In genomic region chr13:119185567-119186143, GRCm38 (mm10) we compare ENCODE assay signal across 19 mouse cellular contexts.
DNase-seq lines count a peak whose midpoint lies in the region; ATAC-seq and TF ChIP-seq lines count a peak whose summit lies in the region.
"Had no signal": no experiment of that assay in that cellular context is flagged by ENCODE, and none has a peak within 500 bp of the region (broad histone marks: within the 10 kb centered on the region; RNA-seq: fewer than 3 reads in every experiment).

No protein-coding gene starts in this region.

- no peak overlapping the region for H3K4me3 ChIP-seq in forebrain, embryonic 12.5 days (replicated peaks)
- no peak overlapping the region for H3K4me3 ChIP-seq in forebrain, embryonic 10.5 days
- H3K4me3 ChIP-seq in kidney, postnatal 0 days (replicated peaks; ENCODE audit: low read depth, low read length), result no peak overlapping the region
- H3K4me3 ChIP-seq in midbrain, embryonic 12.5 days, result no peak overlapping the region
- no peak overlapping the region for H3K4me3 ChIP-seq in midbrain, embryonic 10.5 days
- no peak overlapping the region for H3K4me3 ChIP-seq in liver, embryonic 14.5 days (ENCODE audit: insufficient read depth in 1 of 2, low read depth in 2 of 2, low read length in 2 of 2)
- H3K4me3 ChIP-seq: heart, adult 2 months; lung, embryonic 15.5 days had no signal

- H3K27ac ChIP-seq in forebrain, embryonic 12.5 days, result no peak overlapping the region
- no peak overlapping the region for H3K27ac ChIP-seq in forebrain, embryonic 10.5 days
- no peak overlapping the region for H3K27ac ChIP-seq in kidney, postnatal 0 days
- H3K27ac ChIP-seq in midbrain, embryonic 12.5 days (replicated peaks), result no peak overlapping the region
- H3K27ac ChIP-seq in midbrain, embryonic 10.5 days (replicated peaks), result no peak overlapping the region
- no peak overlapping the region for H3K27ac ChIP-seq in liver, embryonic 14.5 days
- H3K27ac ChIP-seq: heart, adult 2 months; lung, embryonic 15.5 days had no signal

- H3K9ac ChIP-seq in forebrain, embryonic 12.5 days, result no peak overlapping the region
- no peak overlapping the region for H3K9ac ChIP-seq in kidney, postnatal 0 days (ENCODE audit: low read depth, low read length)
- H3K9ac ChIP-seq in midbrain, embryonic 12.5 days (replicated peaks), result no peak overlapping the region
- no peak overlapping the region for H3K9ac ChIP-seq in liver, embryonic 14.5 days (replicated peaks)
- H3K9ac ChIP-seq: lung, embryonic 15.5 days had no signal

- no peak overlapping the region for H3K4me2 ChIP-seq in forebrain, embryonic 12.5 days
- H3K4me2 ChIP-seq in kidney, postnatal 0 days (ENCODE audit: low read length), result no peak overlapping the region
- H3K4me2 ChIP-seq in midbrain, embryonic 12.5 days (replicated peaks), result no peak overlapping the region
- H3K4me2 ChIP-seq in liver, embryonic 14.5 days (ENCODE audit: low read depth), result no peak overlapping the region
- H3K4me2 ChIP-seq: lung, embryonic 15.5 days had no signal

- no peaks in the 10 kb centered on the region for H3K9me3 ChIP-seq in forebrain, embryonic 12.5 days
- H3K9me3 ChIP-seq in forebrain, embryonic 10.5 days, result no peaks in the 10 kb centered on the region
- no peaks in the 10 kb centered on the region for H3K9me3 ChIP-seq in kidney, postnatal 0 days (replicated peaks; ENCODE audit: low read length)
- H3K9me3 ChIP-seq in midbrain, embryonic 12.5 days, result no peaks in the 10 kb centered on the region
- no peaks in the 10 kb centered on the region for H3K9me3 ChIP-seq in midbrain, embryonic 10.5 days (replicated peaks)
- no peaks in the 10 kb centered on the region for H3K9me3 ChIP-seq in liver, embryonic 14.5 days (ENCODE audit: control insufficient read depth, low read length)
- H3K9me3 ChIP-seq: lung, embryonic 15.5 days had no signal

- 0 out of 2 replicates have a peak, but pooled peaks have one; percentile 30 for ATAC-seq in forebrain, embryonic 12.5 days (ENCODE audit: low FRiP score)
- ATAC-seq in kidney, postnatal 0 days (replicated peaks; ENCODE audit: low FRiP score, low read depth), result peak; percentile 36; the same call in 1 of the 2 replicates
- 0 out of 2 replicates have a peak, but pooled peaks have one; percentile 47 for ATAC-seq in midbrain, embryonic 12.5 days (ENCODE audit: low FRiP score, low read depth)
- ATAC-seq in liver, embryonic 14.5 days (ENCODE audit: insufficient read depth), result peak; percentile 36

- H3K4me1 ChIP-seq in forebrain, embryonic 12.5 days, result no peaks in the 10 kb centered on the region
- H3K4me1 ChIP-seq in forebrain, embryonic 10.5 days, result no peaks in the 10 kb centered on the region
- H3K4me1 ChIP-seq in kidney, postnatal 0 days (replicated peaks; ENCODE audit: insufficient read depth, low read length), result no peaks in the 10 kb centered on the region
- no peaks in the 10 kb centered on the region for H3K4me1 ChIP-seq in midbrain, embryonic 12.5 days
- no peaks in the 10 kb centered on the region for H3K4me1 ChIP-seq in midbrain, embryonic 10.5 days
- no peaks in the 10 kb centered on the region for H3K4me1 ChIP-seq in liver, embryonic 14.5 days (replicated peaks; ENCODE audit: control insufficient read depth in 2 of 2, insufficient read depth in 2 of 2, low read length in 1 of 2)
- H3K4me1 ChIP-seq: lung, embryonic 15.5 days had no signal

- TF ChIP-seq CTCF in kidney, postnatal 0 days (IDR thresholded peaks at IDR 0.05; ENCODE audit: low read depth), result no peak
- no peak for TF ChIP-seq CTCF in liver, embryonic 14.5 days (IDR thresholded peaks at IDR 0.05; ENCODE audit: low read depth)

- no peaks in the 10 kb centered on the region for H3K27me3 ChIP-seq in forebrain, embryonic 12.5 days
- H3K27me3 ChIP-seq in forebrain, embryonic 10.5 days (ENCODE audit: poor library complexity, severe bottlenecking), result no peaks in the 10 kb centered on the region
- H3K27me3 ChIP-seq in kidney, postnatal 0 days (ENCODE audit: insufficient read depth, low read length), result no peaks in the 10 kb centered on the region
- no peaks in the 10 kb centered on the region for H3K27me3 ChIP-seq in midbrain, embryonic 12.5 days
- H3K27me3 ChIP-seq in midbrain, embryonic 10.5 days (ENCODE audit: low read depth, poor library complexity, severe bottlenecking), result no peaks in the 10 kb centered on the region
- H3K27me3 ChIP-seq in liver, embryonic 14.5 days (ENCODE audit: control insufficient read depth, insufficient read depth, low read length), result no peaks in the 10 kb centered on the region
- H3K27me3 ChIP-seq: CH12.LX; lung, embryonic 15.5 days had no signal

- H3K36me3 ChIP-seq in forebrain, embryonic 12.5 days (replicated peaks), result no peaks in the 10 kb centered on the region
- no peaks in the 10 kb centered on the region for H3K36me3 ChIP-seq in forebrain, embryonic 10.5 days (replicated peaks)
- H3K36me3 ChIP-seq in kidney, postnatal 0 days (ENCODE audit: insufficient read depth, low read length), result no peaks in the 10 kb centered on the region
- H3K36me3 ChIP-seq in midbrain, embryonic 12.5 days, result no peaks in the 10 kb centered on the region
- H3K36me3 ChIP-seq in midbrain, embryonic 10.5 days, result no peaks in the 10 kb centered on the region
- H3K36me3 ChIP-seq in liver, embryonic 14.5 days (replicated peaks; ENCODE audit: control insufficient read depth, insufficient read depth, low read depth), result no peaks in the 10 kb centered on the region
- H3K36me3 ChIP-seq: lung, embryonic 15.5 days had no signal

- no peak for DNase-seq in forebrain, embryonic 10.5 days (ENCODE audit: extremely low spot score, low spot score)
- no peak for DNase-seq in kidney, postnatal 0 days (ENCODE audit: low spot score)
- DNase-seq in kidney, postnatal 4 days, result no peak
- DNase-seq in midbrain, embryonic 10.5 days (ENCODE audit: low spot score), result no peak
- DNase-seq in liver, embryonic 14.5 days (ENCODE audit: low read depth in 3 of 3, low spot score in 3 of 3), result no peak
- no peak for DNase-seq in adrenal gland, adult 18-20 months (ENCODE audit: low spot score in 2 of 2)
- DNase-seq: adrenal gland, postnatal 10 days; cerebellum, adult 11 months; cerebellum, postnatal 36 days; gastrocnemius, postnatal 14 days; heart, adult 2 months; heart, postnatal 10 days; kidney, adult 9 months; right cerebral cortex, adult 18-20 months; thymus, adult 18-20 months had no signal

- TF ChIP-seq EP300 in liver, embryonic 14.5 days (IDR thresholded peaks at IDR 0.05; ENCODE audit: low read depth), result no peak

- WGBS in forebrain, embryonic 12.5 days, result 95% methylated on average over 5 of the region's 5 CpGs
- WGBS in forebrain, embryonic 10.5 days, result 97% methylated on average over 5 of the region's 5 CpGs
- WGBS in kidney, postnatal 0 days, result 97% methylated on average over 5 of the region's 5 CpGs
- over 99% methylated on average over 5 of the region's 5 CpGs for WGBS in midbrain, embryonic 12.5 days
- WGBS in midbrain, embryonic 10.5 days, result 97% methylated on average over 5 of the region's 5 CpGs
- WGBS in liver, embryonic 14.5 days (ENCODE audit: insufficient replicate concordance), result 90% methylated on average over 5 of the region's 5 CpGs
